Mouse (Mus musculus) CH12.LX (cell line): ENCODE measurements around the gene Spz1.

ENCODE experiments used
- CHD2 ChIP-seq: IDR thresholded peaks from 2 replicates; pipeline ENCODE4 v1.6.1; 2011; ENCODE audit warnings: low read length, improper control_type of control experiment
- CTCF ChIP-seq, 2 experiments: IDR thresholded peaks in 1 of 2; conservative IDR thresholded peaks in 1 of 2; 2 replicates each; pipeline ENCODE4 v1.5.1; 2011 to 2012; ENCODE audit warnings: low read depth in 2 of 2, low read length in 2 of 2, improper control_type of control experiment in 1 of 2, inconsistent platforms in 1 of 2, mild to moderate bottlenecking in 1 of 2, moderate library complexity in 1 of 2
- ETS1 ChIP-seq: conservative IDR thresholded peaks from 2 replicates; pipeline ENCODE4 v1.6.1; 2012; ENCODE audit warnings: low read depth, mild to moderate bottlenecking, inconsistent platforms, low read length, improper control_type of control experiment, moderate library complexity
- KAT2A ChIP-seq: IDR thresholded peaks from 2 replicates; pipeline ENCODE4 v1.6.1; 2012; ENCODE audit warnings: low read length, improper control_type of control experiment, inconsistent platforms; ENCODE audit not compliant: insufficient replicate concordance
- MEF2A ChIP-seq: IDR thresholded peaks from 2 replicates; pipeline ENCODE4 v1.6.1; 2014; ENCODE audit warnings: low read depth, mild to moderate bottlenecking, inconsistent platforms, low read length, improper control_type of control experiment, borderline replicate concordance
- MXI1 ChIP-seq: IDR thresholded peaks from 2 replicates; pipeline ENCODE4 v1.6.1; 2011; ENCODE audit warnings: mild to moderate bottlenecking, low read depth, low read length, improper control_type of control experiment
- POLR2A ChIP-seq: IDR thresholded peaks from 2 replicates; pipeline ENCODE4 v1.6.1; 2011; ENCODE audit warnings: low read depth, mild to moderate bottlenecking, improper control_type of control experiment, low read length
- RAD21 ChIP-seq: IDR thresholded peaks from 2 replicates; pipeline ENCODE4 v1.6.1; 2011; ENCODE audit warnings: low read depth, mild to moderate bottlenecking, low read length, improper control_type of control experiment, moderate library complexity
- USF1 ChIP-seq: IDR thresholded peaks from 2 replicates; pipeline ENCODE4 v1.6.1; 2014; ENCODE audit warnings: low read depth, mild to moderate bottlenecking, inconsistent platforms, low read length, improper control_type of control experiment
- USF2 ChIP-seq: conservative IDR thresholded peaks from 2 replicates; pipeline ENCODE4 v1.6.1; 2011; ENCODE audit warnings: low read depth, low read length, improper control_type of control experiment
- ZNF384 ChIP-seq: IDR thresholded peaks from 2 replicates; pipeline ENCODE4 v1.6.1; 2012; ENCODE audit warnings: low read depth, low read length, improper control_type of control experiment, inconsistent platforms

- TF ChIP-seq USF1: no peak
- no peak for TF ChIP-seq KAT2A
- no peak for TF ChIP-seq CTCF (conservative IDR thresholded peaks at IDR 0.05 in 1 of 2, IDR thresholded peaks at IDR 0.05 in 1 of 2; ENCODE audit: low read depth in 2 of 2, low read length in 2 of 2)
- TF ChIP-seq POLR2A: no peak
- no peak for TF ChIP-seq USF2
- no peak for TF ChIP-seq ETS1
- no peak for TF ChIP-seq ZNF384
- TF ChIP-seq RAD21: no peak
- no peak for TF ChIP-seq MEF2A
- TF ChIP-seq MXI1: no peak
- TF ChIP-seq CHD2: no peak
Observed at GRCm38 (mm10) chr13:92540997-92541396, 35.0 kb downstream of the Spz1 start.
